Mouse (Mus musculus) kidney, embryonic 15.5 days (tissue): ENCODE data around the gene Smg9. TPM values are rescaled to one million over a fixed set of nuclear protein-coding genes. Genes with fewer than 3 reads are reported as not detected.
A peak's percentile ranks its signal among the peaks of the same experiment; 100 is the strongest.

Source experiments
- ATAC-seq: fragments of 200-750 bp; cut with Nextera tagmentation; replicated peaks from 2 replicates; pipeline ENCODE4 v1.8.0; 2017; ENCODE audit warnings: moderate TSS enrichment; ENCODE audit not compliant: low FRiP score
- H3K27ac ChIP-seq: fragments of 300-500 bp; sonication (generic); 2 replicates; pipeline ENCODE4 v1.5.1; 2015; ENCODE audit warnings: mild to moderate bottlenecking, inconsistent platforms
- H3K27me3 ChIP-seq: fragments of 300-500 bp; sonication (generic); 2 replicates; pipeline ENCODE4 v1.6.1; 2015; ENCODE audit warnings: inconsistent platforms
- H3K36me3 ChIP-seq: fragments of 300-500 bp; sonication (generic); 2 replicates; pipeline ENCODE4 v1.6.1; 2015; ENCODE audit warnings: inconsistent platforms
- H3K4me1 ChIP-seq: fragments of 300-500 bp; sonication (generic); 2 replicates; pipeline ENCODE4 v1.6.1; 2015; ENCODE audit warnings: inconsistent platforms
- H3K4me2 ChIP-seq: fragments of 300-500 bp; sonication (generic); 2 replicates; pipeline ENCODE4 v1.6.1; 2015; ENCODE audit warnings: moderate library complexity, mild to moderate bottlenecking, inconsistent platforms
- H3K4me3 ChIP-seq: fragments of 300-500 bp; sonication (generic); replicated peaks from 2 replicates; pipeline ENCODE4 v1.5.1; 2015; ENCODE audit warnings: mild to moderate bottlenecking, inconsistent platforms
- H3K9ac ChIP-seq: fragments of 300-500 bp; sonication (generic); 2 replicates; pipeline ENCODE4 v1.6.1; 2015; ENCODE audit warnings: mild to moderate bottlenecking, inconsistent platforms
- H3K9me3 ChIP-seq: fragments of 300-500 bp; sonication (generic); replicated peaks from 2 replicates; pipeline ENCODE4 v1.6.1; 2016; ENCODE audit warnings: inconsistent platforms
- WGBS: fragments of 180-500 bp; shearing (Covaris S2); methylation state at CpG from one replicate; pipeline ENCODE4 v1.1.7; 2015; ENCODE audit warnings: mixed read lengths; 5-methylcytosine and 5-hydroxymethylcytosine counted together
- polyA plus RNA-seq: library from polyadenylated mRNA; unstranded; fragments of >200 nt; fragmentation: Nextera tagmentation; extraction: Ambion mirVana; gene quantifications from 2 replicates; pipeline ENCODE4 v1.2.1, GENCODE M21; 2015

Gene Smg9
- polyA plus RNA-seq, 1 experiment from 2014 or later, result 32.8 TPM

GRCm38 (mm10) chr7:24419579-24419978 is 20.2 kb downstream of the Smg9 start:
- 90% methylated on average over 8 of the region's 8 CpGs for WGBS
- no peak for ATAC-seq

GRCm38 (mm10) chr7:24421648-24422047 is 22.2 kb downstream of the Smg9 start:
- peaks cover 9% of the 10 kb centered on the region for H3K4me1 ChIP-seq
- H3K4me3 ChIP-seq, result no peak overlapping the region
- H3K27me3 ChIP-seq, result no peaks in the 10 kb centered on the region
- H3K9ac ChIP-seq, result no peak overlapping the region
- ATAC-seq, result no peak
- peaks cover 31% of the 10 kb centered on the region for H3K36me3 ChIP-seq
- no peaks in the 10 kb centered on the region for H3K9me3 ChIP-seq
- 75% methylated on average over 7 of the region's 7 CpGs for WGBS
- H3K27ac ChIP-seq, result no peak overlapping the region
- H3K4me2 ChIP-seq, result no peak overlapping the region

More at GRCm38 (mm10) chr7:24419579-24419978, 20.2 kb downstream of the Smg9 start:
- H3K4me3 ChIP-seq, result no peak overlapping the region
- peaks cover 37% of the 10 kb centered on the region for H3K36me3 ChIP-seq
- H3K27ac ChIP-seq, result no peak overlapping the region
- no peaks in the 10 kb centered on the region for H3K9me3 ChIP-seq
- peaks cover 8% of the 10 kb centered on the region for H3K4me1 ChIP-seq
- H3K9ac ChIP-seq, result no peak overlapping the region
- no peaks in the 10 kb centered on the region for H3K27me3 ChIP-seq
- no peak overlapping the region for H3K4me2 ChIP-seq

GRCm38 (mm10) chr7:24422251-24422650 is 22.8 kb downstream of the Smg9 start:
- H3K4me1 ChIP-seq, result peaks cover 9% of the 10 kb centered on the region
- H3K9me3 ChIP-seq, result no peaks in the 10 kb centered on the region
- WGBS, result 73% methylated on average over 8 of the region's 8 CpGs
- ATAC-seq, result 0 out of 2 replicates have a peak, but pooled peaks have one; percentile 22
- no peak overlapping the region for H3K4me3 ChIP-seq
- H3K27me3 ChIP-seq, result no peaks in the 10 kb centered on the region
- peaks cover 30% of the 10 kb centered on the region for H3K36me3 ChIP-seq
- no peak overlapping the region for H3K27ac ChIP-seq
- H3K4me2 ChIP-seq, result no peak overlapping the region
- H3K9ac ChIP-seq, result no peak overlapping the region

GRCm38 (mm10) chr7:24423107-24423763 is 23.8 kb downstream of the Smg9 start:
- H3K36me3 ChIP-seq, result peaks cover 30% of the 10 kb centered on the region
- H3K4me3 ChIP-seq, result no peak overlapping the region
- H3K4me1 ChIP-seq, result peaks cover 9% of the 10 kb centered on the region
- H3K27me3 ChIP-seq, result no peaks in the 10 kb centered on the region
- 73% methylated on average over 15 of the region's 15 CpGs for WGBS
- H3K9ac ChIP-seq, result no peak overlapping the region
- H3K9me3 ChIP-seq, result no peaks in the 10 kb centered on the region
- no peak overlapping the region for H3K4me2 ChIP-seq
- no peak for ATAC-seq
- H3K27ac ChIP-seq, result no peak overlapping the region

- H3K36me3 ChIP-seq, result peaks cover 30% of the 10 kb centered on the region
- H3K27me3 ChIP-seq, result no peaks in the 10 kb centered on the region
- peaks cover 9% of the 10 kb centered on the region for H3K4me1 ChIP-seq
- H3K9me3 ChIP-seq, result no peaks in the 10 kb centered on the region
- H3K9ac ChIP-seq, result no peak overlapping the region
- H3K4me2 ChIP-seq, result no peak overlapping the region
- peak; percentile 67 for ATAC-seq
- WGBS, result 68% methylated on average over 12 of the region's 12 CpGs
- H3K4me3 ChIP-seq, result no peak overlapping the region
- H3K27ac ChIP-seq, result no peak overlapping the region; the same call in 1 of the 2 replicates
Observed at GRCm38 (mm10) chr7:24423956-24424732, 24.7 kb downstream of the Smg9 start.

- 78% methylated on average over 9 of the region's 9 CpGs for WGBS
- peaks cover 12% of the 10 kb centered on the region for H3K4me1 ChIP-seq
Observed at GRCm38 (mm10) chr7:24425919-24426318, 26.5 kb downstream of the Smg9 start.

GRCm38 (mm10) chr7:24427168-24427567 is 27.7 kb downstream of the Smg9 start:
- WGBS, result 95% methylated on average over 8 of the region's 8 CpGs
- H3K36me3 ChIP-seq, result peaks cover 4% of the 10 kb centered on the region; the same call in 1 of the 2 replicates
- no peak overlapping the region for H3K4me2 ChIP-seq
- H3K4me3 ChIP-seq, result no peak overlapping the region
- H3K4me1 ChIP-seq, result peaks cover 12% of the 10 kb centered on the region
- no peak overlapping the region for H3K9ac ChIP-seq
- H3K27ac ChIP-seq, result no peak overlapping the region
- H3K27me3 ChIP-seq, result peaks cover 2% of the 10 kb centered on the region; the same call in 1 of the 2 replicates
- H3K9me3 ChIP-seq, result no peaks in the 10 kb centered on the region
- ATAC-seq, result no peak

More at GRCm38 (mm10) chr7:24425919-24426318, 26.5 kb downstream of the Smg9 start:
- Histone ChIP-seq H3K9me3 (no peaks in the 10 kb centered on the region), H3K36me3 (peaks cover 14% of the 10 kb centered on the region), H3K9ac (no peak overlapping the region), H3K4me3 (no peak overlapping the region), H3K27me3 (no peaks in the 10 kb centered on the region), H3K4me2 (no peak overlapping the region), H3K27ac (no peak overlapping the region)
- no peak for ATAC-seq

- peaks cover 12% of the 10 kb centered on the region for H3K4me1 ChIP-seq
Observed at GRCm38 (mm10) chr7:24428725-24429124, 29.3 kb downstream of the Smg9 start.

GRCm38 (mm10) chr7:24429413-24430112 is 30.1 kb downstream of the Smg9 start:
- no peak overlapping the region for H3K27ac ChIP-seq
- peaks cover 19% of the 10 kb centered on the region; the same call in 1 of the 2 replicates for H3K27me3 ChIP-seq
- no peak for ATAC-seq
- H3K9me3 ChIP-seq, result no peaks in the 10 kb centered on the region
- H3K4me1 ChIP-seq, result peaks cover 4% of the 10 kb centered on the region
- no peak overlapping the region for H3K4me2 ChIP-seq
- no peak overlapping the region for H3K4me3 ChIP-seq
- H3K36me3 ChIP-seq, result no peaks in the 10 kb centered on the region
- 68% methylated on average over 16 of the region's 16 CpGs for WGBS
- no peak overlapping the region for H3K9ac ChIP-seq

More at GRCm38 (mm10) chr7:24428725-24429124, 29.3 kb downstream of the Smg9 start:
- peaks cover 16% of the 10 kb centered on the region; the same call in 1 of the 2 replicates for H3K27me3 ChIP-seq
- H3K9ac ChIP-seq, result no peak overlapping the region
- H3K27ac ChIP-seq, result no peak overlapping the region
- no peak overlapping the region for H3K4me2 ChIP-seq
- no peak overlapping the region for H3K4me3 ChIP-seq
- H3K36me3 ChIP-seq, result no peaks in the 10 kb centered on the region
- H3K9me3 ChIP-seq, result no peaks in the 10 kb centered on the region
- ATAC-seq, result no peak
- 91% methylated on average over 5 of the region's 5 CpGs for WGBS

GRCm38 (mm10) chr7:24430551-24431345 is 31.3 kb downstream of the Smg9 start:
- Histone ChIP-seq H3K9me3 (no peaks in the 10 kb centered on the region), H3K27ac (no peak overlapping the region), H3K36me3 (no peaks in the 10 kb centered on the region), H3K27me3 (peaks cover 19% of the 10 kb centered on the region; the same call in 1 of the 2 replicates), H3K4me3 (no peak overlapping the region), H3K9ac (no peak overlapping the region), H3K4me2 (no peak overlapping the region), H3K4me1 (0 out of 2 replicates have a peak, but pooled peaks cover 2% of the 10 kb centered on the region)
- ATAC-seq, result no peak
- WGBS, result 93% methylated on average over 15 of the region's 15 CpGs

- H3K4me3 ChIP-seq, result no peak overlapping the region
- no peak for ATAC-seq
Observed at GRCm38 (mm10) chr7:24431713-24432112, 32.3 kb downstream of the Smg9 start.

More at GRCm38 (mm10) chr7:24431713-24432112, 32.3 kb downstream of the Smg9 start:
- no peaks in the 10 kb centered on the region for H3K36me3 ChIP-seq
- 0 out of 2 replicates have a peak, but pooled peaks cover 2% of the 10 kb centered on the region for H3K4me1 ChIP-seq
- WGBS, result 53% methylated on average over 11 of the region's 11 CpGs
- H3K9ac ChIP-seq, result no peak overlapping the region
- no peak overlapping the region for H3K27ac ChIP-seq
- no peaks in the 10 kb centered on the region for H3K9me3 ChIP-seq
- peaks cover 19% of the 10 kb centered on the region; the same call in 1 of the 2 replicates for H3K27me3 ChIP-seq
- no peak overlapping the region for H3K4me2 ChIP-seq
